ENCODE assay signal across 18 mouse cellular contexts in genomic region chr4:55172334-55172891, GRCm38 (mm10).
A peak's percentile ranks its signal among the peaks of the same experiment; 100 is the strongest.
DNase-seq lines count a peak whose midpoint lies in the region; ATAC-seq and TF ChIP-seq lines count a peak whose summit lies in the region.
"Had no signal": no experiment of that assay in that cellular context is flagged by ENCODE, and none has a peak within 500 bp of the region (broad histone marks: within the 10 kb centered on the region; RNA-seq: fewer than 3 reads in every experiment).

No protein-coding gene starts in this region.

- no peak for TF ChIP-seq POLR2A in lung, adult 2 months (IDR thresholded peaks at IDR 0.05; ENCODE audit: borderline replicate concordance, extremely low read depth, low read depth, low read length)
- no peak for TF ChIP-seq POLR2A in cerebellum, adult 2 months (IDR thresholded peaks at IDR 0.05; ENCODE audit: borderline replicate concordance, insufficient read depth, low read length)
- no peak for TF ChIP-seq POLR2A in thymus, adult 2 months (IDR thresholded peaks at IDR 0.05; ENCODE audit: control insufficient read depth, extremely low read depth, insufficient read depth, low read length, poor library complexity)

- no peaks in the 10 kb centered on the region for H3K4me1 ChIP-seq in lung, adult 2 months (ENCODE audit: control insufficient read depth, insufficient read depth, low read length)
- H3K4me1 ChIP-seq in cerebellum, adult 2 months (ENCODE audit: control insufficient read depth, insufficient read depth, low read length) = peaks cover 5% of the 10 kb centered on the region; the same call in 1 of the 2 replicates
- H3K4me1 ChIP-seq in thymus, adult 2 months (replicated peaks; ENCODE audit: control insufficient read depth, insufficient read depth, low read length) = no peaks in the 10 kb centered on the region
- no peaks in the 10 kb centered on the region for H3K4me1 ChIP-seq in forebrain, postnatal 0 days (ENCODE audit: insufficient read depth)
- H3K4me1 ChIP-seq: forebrain, embryonic 10.5 days; midbrain, embryonic 12.5 days; neural tube, embryonic 12.5 days had no signal

- no peak overlapping the region for H3K27ac ChIP-seq in cerebellum, adult 2 months (ENCODE audit: insufficient read depth, low read length)
- no peak overlapping the region for H3K27ac ChIP-seq in thymus, adult 2 months (ENCODE audit: control insufficient read depth, insufficient read depth, low read length)
- H3K27ac ChIP-seq in forebrain, postnatal 0 days (ENCODE audit: low read depth, low read length) = no peak overlapping the region
- H3K27ac ChIP-seq: forebrain, embryonic 10.5 days; hindbrain, postnatal 0 days; limb, embryonic 12.5 days; midbrain, embryonic 12.5 days; neural tube, embryonic 12.5 days had no signal

- no peak for ATAC-seq in forebrain, postnatal 0 days
- ATAC-seq: hindbrain, postnatal 0 days had no signal

- no peak overlapping the region for H3K9ac ChIP-seq in forebrain, postnatal 0 days
- H3K9ac ChIP-seq: limb, embryonic 12.5 days; midbrain, embryonic 12.5 days; neural tube, embryonic 12.5 days had no signal

- H3K36me3 ChIP-seq in thymus, adult 2 months (ENCODE audit: control insufficient read depth, insufficient read depth, low read length) = no peaks in the 10 kb centered on the region
- H3K36me3 ChIP-seq in forebrain, postnatal 0 days (ENCODE audit: insufficient read depth) = no peaks in the 10 kb centered on the region
- H3K36me3 ChIP-seq: forebrain, embryonic 10.5 days; G1E; limb, embryonic 12.5 days; midbrain, embryonic 12.5 days; neural tube, embryonic 12.5 days had no signal

- WGBS in lung, adult 2 months = 58% methylated on average over 6 of the region's 6 CpGs
- 29% methylated on average over 6 of the region's 6 CpGs for WGBS in cerebellum, adult 2 months
- WGBS in thymus, adult 2 months = 89% methylated on average over 6 of the region's 6 CpGs
- WGBS in forebrain, postnatal 0 days = 85% methylated on average over 6 of the region's 6 CpGs

- DNase-seq in adrenal gland, adult 8-10 months = peak; percentile 48
- no peak for DNase-seq in adrenal gland, postnatal 4 days (ENCODE audit: low spot score in 2 of 2)
- peak; percentile 6 for DNase-seq in lung, adult 2 months
- DNase-seq in lung, postnatal 4 days = no peak
- peak; percentile 27 to 65 for DNase-seq in cerebellum, adult 2 months
- DNase-seq in lung, postnatal 36 days = peak; percentile 21
- DNase-seq in thymus, adult 2 months = no peak
- DNase-seq in forebrain, postnatal 0 days = no peak
- DNase-seq: B cell, adult 2 months; kidney, adult 9 months; right cerebral cortex, postnatal 14 days; thymus, postnatal 36 days had no signal

- no peak overlapping the region for H3K4me3 ChIP-seq in lung, adult 2 months (replicated peaks; ENCODE audit: extremely low read depth, low read depth, low read length)
- H3K4me3 ChIP-seq in cerebellum, adult 2 months (replicated peaks; ENCODE audit: insufficient read depth, low read depth, low read length) = no peak overlapping the region
- no peak overlapping the region for H3K4me3 ChIP-seq in thymus, adult 2 months (ENCODE audit: control insufficient read depth, insufficient read depth, low read length)
- H3K4me3 ChIP-seq in forebrain, postnatal 0 days (ENCODE audit: low read depth, low read length) = no peak overlapping the region
- H3K4me3 ChIP-seq: forebrain, embryonic 10.5 days; limb, embryonic 12.5 days; midbrain, embryonic 12.5 days; neural tube, embryonic 12.5 days had no signal

- H3K9me3 ChIP-seq in forebrain, postnatal 0 days (ENCODE audit: low read length) = no peaks in the 10 kb centered on the region
- H3K9me3 ChIP-seq: forebrain, embryonic 10.5 days; limb, embryonic 12.5 days; midbrain, embryonic 12.5 days; neural tube, embryonic 12.5 days had no signal

- TF ChIP-seq CTCF in lung, adult 2 months (IDR thresholded peaks at IDR 0.05; ENCODE audit: insufficient read depth, low read length) = no peak
- TF ChIP-seq CTCF in cerebellum, adult 2 months (IDR thresholded peaks at IDR 0.05; ENCODE audit: borderline replicate concordance, insufficient read depth, low read depth, low read length) = no peak
- no peak for TF ChIP-seq CTCF in thymus, adult 2 months (IDR thresholded peaks at IDR 0.05; ENCODE audit: borderline replicate concordance, control insufficient read depth, extremely low read depth, insufficient read depth, low read length, poor library complexity)
- TF ChIP-seq CTCF in forebrain, postnatal 0 days (IDR thresholded peaks at IDR 0.05; ENCODE audit: low read depth) = no peak

- H3K4me2 ChIP-seq in forebrain, postnatal 0 days (ENCODE audit: low read depth) = no peak overlapping the region
- H3K4me2 ChIP-seq: limb, embryonic 12.5 days; midbrain, embryonic 12.5 days; neural tube, embryonic 12.5 days had no signal

- no peaks in the 10 kb centered on the region for H3K27me3 ChIP-seq in cerebellum, adult 2 months (ENCODE audit: control insufficient read depth, insufficient read depth, low read length)
- H3K27me3 ChIP-seq in thymus, adult 2 months (ENCODE audit: control insufficient read depth, insufficient read depth, low read length) = no peaks in the 10 kb centered on the region
- no peaks in the 10 kb centered on the region for H3K27me3 ChIP-seq in forebrain, postnatal 0 days (ENCODE audit: insufficient read depth, low read length)
- H3K27me3 ChIP-seq: limb, embryonic 12.5 days; midbrain, embryonic 12.5 days; neural tube, embryonic 12.5 days had no signal

Comparison
In these comparisons a context has a peak if more than half of its experiments do, and no peak if none do; other contexts are left out.
1. DNase-seq: peak in adrenal gland, adult 8-10 months (single experiment), lung, adult 2 months (single experiment), cerebellum, adult 2 months (2 of 2) and lung, postnatal 36 days (single experiment); none in adrenal gland, postnatal 4 days (0 of 2), lung, postnatal 4 days (0 of 2), thymus, adult 2 months (single experiment) and forebrain, postnatal 0 days (single experiment).